Mouse (Mus musculus) olfactory bulb, adult 2 months (tissue): Measurements from ENCODE around the gene Kbtbd13. TPM values are rescaled to one million over a fixed set of nuclear protein-coding genes. Genes with fewer than 3 reads are reported as not detected.
"Not testable (repeated sequence)": the region's sequence is repeated elsewhere in the genome, so short reads cannot be mapped to it uniquely, and the experiment has no call there.

Experiments used
- H3K27ac ChIP-seq: fragments of 200-500 bp; 2 replicates; pipeline ENCODE4 v1.5.1; 2012; ENCODE audit warnings: low read depth, low read length; ENCODE audit not compliant: insufficient read depth
- H3K4me1 ChIP-seq: fragments of 200-500 bp; 2 replicates; pipeline ENCODE4 v1.6.1; 2012; ENCODE audit warnings: low read length; ENCODE audit not compliant: control insufficient read depth, insufficient read depth
- H3K4me3 ChIP-seq: fragments of 200-500 bp; 2 replicates; pipeline ENCODE4 v1.5.1; 2012; ENCODE audit warnings: mild to moderate bottlenecking, low read depth, low read length, moderate library complexity; ENCODE audit not compliant: insufficient read depth
- CTCF ChIP-seq: fragments of 200-500 bp; IDR thresholded peaks from 2 replicates; pipeline ENCODE4 v1.5.1; 2012; ENCODE audit warnings: low read depth, mild to moderate bottlenecking, low read length, moderate library complexity; ENCODE audit not compliant: insufficient read depth
- POLR2A ChIP-seq: fragments of 200-500 bp; IDR thresholded peaks from 2 replicates; pipeline ENCODE4 v1.6.1; 2012; ENCODE audit warnings: mild to moderate bottlenecking, low read depth, low read length, moderate library complexity; ENCODE audit not compliant: insufficient read depth
- WGBS: fragments of 180-500 bp; shearing (Covaris S2); methylation state at CpG from one replicate; pipeline ENCODE4 v1.1.7; 2018; 5-methylcytosine and 5-hydroxymethylcytosine counted together
- polyA plus RNA-seq: library from polyadenylated mRNA; stranded (reverse); fragments of >200 nt; gene quantifications from 2 replicates; pipeline ENCODE4 v1.2.4, GENCODE M21; 2012; ENCODE audit warnings: low replicate concordance; ENCODE audit not compliant: missing spikeins, insufficient read depth, insufficient read length

Kbtbd13 gene
- polyA plus RNA-seq, 1 experiment, result not detected

DNA sequence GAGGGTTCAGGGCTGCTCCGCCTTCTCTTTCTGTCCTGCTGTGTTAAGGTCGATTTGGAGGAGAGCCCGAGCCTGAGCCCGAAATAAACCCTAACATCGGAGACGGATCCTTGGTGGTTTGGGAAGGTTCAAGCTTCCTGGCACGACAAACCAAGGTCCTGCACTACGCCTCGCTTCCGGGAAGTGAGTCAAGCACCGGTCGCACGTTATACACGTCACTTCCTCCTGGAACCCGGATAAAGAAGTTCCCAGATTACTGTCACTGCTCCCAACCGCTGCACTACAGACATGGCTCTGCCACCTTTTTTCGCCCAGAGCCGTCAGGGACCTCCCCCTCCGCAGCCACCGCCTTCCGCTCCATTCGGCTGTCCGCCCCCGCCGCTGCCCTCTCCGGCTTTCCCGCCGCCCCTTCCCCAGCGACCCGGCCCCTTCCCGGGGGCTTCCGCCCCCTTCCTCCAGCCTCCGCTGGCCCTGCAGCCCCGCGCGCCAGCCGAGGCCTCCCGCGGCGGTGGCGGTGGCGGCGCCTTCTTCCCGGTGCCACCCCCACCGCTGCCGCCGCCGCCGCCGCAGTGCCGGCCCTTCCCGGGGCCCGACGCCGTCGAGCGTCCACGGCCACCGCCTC, 45.5 kb downstream of the Kbtbd13 start, which contains the start of gene Pdcd7:
Gene Pdcd7, plus strand, starts transcription at position 251 of the 622 bp plus-strand sequence.
- Histone ChIP-seq H3K4me3 (peak within 1 kb of the TSS; percentile 94), H3K4me1 (peaks cover 5% of the 10 kb centered on the region; the same call in 1 of the 2 replicates), H3K27ac (peak within 1 kb of the TSS; percentile 86)
- TF ChIP-seq CTCF (no peak), POLR2A (peak; percentile 74)
- WGBS, result 3% methylated on average over 59 of the region's 59 CpGs

DNA sequence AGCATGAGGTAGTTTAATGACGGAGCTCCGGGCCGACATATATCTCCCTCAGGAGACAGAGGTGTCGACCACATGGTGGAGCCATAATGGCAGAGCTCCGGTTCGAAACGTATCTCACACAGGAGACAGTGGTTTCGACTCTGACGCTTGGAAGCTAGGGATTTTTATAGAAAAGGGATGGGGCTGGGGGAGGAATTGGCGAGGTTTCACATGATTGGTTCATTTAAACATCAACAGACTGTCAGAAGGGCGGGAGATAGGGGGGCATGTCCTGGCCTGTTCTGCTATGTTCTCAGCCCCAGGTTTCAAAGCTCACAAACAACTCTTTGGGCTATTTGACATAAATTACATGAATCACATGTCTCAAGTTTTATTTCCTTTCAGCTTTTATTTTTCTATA, 46.0 kb downstream of the Kbtbd13 start:
- Histone ChIP-seq H3K27ac (peak overlapping the region; percentile 86), H3K4me3 (peak overlapping the region; percentile 94)
- WGBS, result 29% methylated on average over 11 of the region's 11 CpGs
- not testable (repeated sequence) for H3K4me1 ChIP-seq

DNA sequence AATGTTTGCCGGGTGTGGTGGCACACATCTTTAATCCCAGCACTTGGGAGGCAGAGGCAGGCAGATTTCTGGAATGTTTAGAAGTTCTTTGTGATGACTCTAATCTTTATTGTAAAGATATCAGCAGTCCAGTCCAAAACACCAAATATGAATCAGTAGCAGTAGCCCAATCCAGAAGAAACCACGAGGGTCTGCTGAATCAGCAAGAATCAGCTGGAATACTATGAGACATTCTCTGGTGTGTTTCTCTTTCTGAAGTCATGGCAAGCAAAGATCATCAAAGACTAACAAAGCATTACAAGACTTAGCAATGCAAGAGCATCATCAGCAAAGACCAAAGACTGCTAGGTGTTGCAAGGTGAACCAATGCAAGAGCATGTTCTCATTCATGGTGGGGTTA, 51.0 kb downstream of the Kbtbd13 start:
- no peak overlapping the region for H3K4me3 ChIP-seq
- H3K4me1 ChIP-seq, result no peaks in the 10 kb centered on the region
- 89% methylated on average over 2 of the region's 2 CpGs for WGBS
- TF ChIP-seq POLR2A (no peak), CTCF (no peak)
- no peak overlapping the region for H3K27ac ChIP-seq

DNA sequence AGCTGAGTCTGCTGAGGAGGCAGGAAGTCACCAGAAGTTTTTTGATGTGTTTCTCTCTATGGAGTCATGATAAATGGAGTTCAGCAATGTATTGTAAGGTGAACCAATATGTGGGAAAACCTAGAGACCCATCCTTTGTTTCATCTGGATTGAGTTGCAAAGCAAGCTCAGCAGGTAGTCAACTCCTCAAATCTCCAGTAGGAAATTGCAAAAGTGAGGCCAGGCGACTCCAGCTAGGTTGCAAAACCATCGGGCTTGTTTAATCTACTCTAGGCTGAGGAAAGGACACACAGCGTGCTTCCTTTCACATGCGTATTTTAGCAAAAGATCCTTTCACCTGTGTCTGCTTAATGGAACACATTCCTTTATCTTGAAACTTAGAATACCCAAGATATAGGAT, 52.3 kb downstream of the Kbtbd13 start:
- WGBS, result 79% methylated on average over 4 of the region's 4 CpGs

More for the DNA sequence above, 52.3 kb downstream of the Kbtbd13 start:
- H3K4me3 ChIP-seq, result no peak overlapping the region
- H3K4me1 ChIP-seq, result no peaks in the 10 kb centered on the region
- no peak overlapping the region for H3K27ac ChIP-seq
- TF ChIP-seq POLR2A (no peak), CTCF (no peak)

Other genes starting within 250 kb of the Kbtbd13 start
- not detected in 2 replicates for gene Parp16, start 196.3 kb downstream of the Kbtbd13 start, polyA plus RNA-seq
- not detected in 2 replicates for gene Cilp, start 126.5 kb downstream of the Kbtbd13 start, polyA plus RNA-seq
- gene Clpx, start 97.4 kb downstream of the Kbtbd13 start, polyA plus RNA-seq, result not detected in 2 replicates
- not detected in 2 replicates for gene Pdcd7, start 45.5 kb downstream of the Kbtbd13 start, polyA plus RNA-seq
- not detected in 2 replicates for gene Ubap1l, start 30.6 kb downstream of the Kbtbd13 start, polyA plus RNA-seq
- gene Rasl12, start 6.9 kb upstream of the Kbtbd13 start, polyA plus RNA-seq, result not detected in 2 replicates
- gene Slc51b, start 31.3 kb upstream of the Kbtbd13 start, polyA plus RNA-seq, result not detected in 2 replicates
- not detected in 2 replicates for gene Mtfmt, start 44.1 kb upstream of the Kbtbd13 start, polyA plus RNA-seq
- not detected in 2 replicates for gene Spg21, start 69.3 kb upstream of the Kbtbd13 start, polyA plus RNA-seq
- not detected in 2 replicates for gene Ankdd1a, start 128.5 kb upstream of the Kbtbd13 start, polyA plus RNA-seq
- gene Plekho2, start 188.4 kb upstream of the Kbtbd13 start, polyA plus RNA-seq, result not detected in 2 replicates
- gene Pif1, start 195.5 kb upstream of the Kbtbd13 start, polyA plus RNA-seq, result not detected in 2 replicates
- gene Rbpms2, start 238.0 kb upstream of the Kbtbd13 start, polyA plus RNA-seq, result not detected in 2 replicates